Mouse (Mus musculus) adrenal gland, postnatal 25 days (tissue): ENCODE data around the gene Phrf1. TPM values are rescaled to one million over a fixed set of nuclear protein-coding genes. Genes with fewer than 3 reads are reported as not detected.
A peak's percentile ranks its signal among the peaks of the same experiment; 100 is the strongest.

Source experiments
- DNase-seq: peaks from one replicate; pipeline ENCODE4 v3.0.0; 2021; ENCODE audit warnings: mixed read lengths
- total RNA-seq: library from RNA; stranded (reverse); gene quantifications from 2 replicates; pipeline ENCODE4 v1.2.3, GENCODE M21; 2021

Phrf1 gene
- total RNA-seq, 1 experiment from 2014 or later, result 83.9 TPM

- no peak for DNase-seq
Observed at GRCm38 (mm10) chr7:141261480-141261879, 32.9 kb downstream of the Phrf1 start.

- DNase-seq, result no peak
Observed at GRCm38 (mm10) chr7:141263640-141264039, 35.1 kb downstream of the Phrf1 start.

GRCm38 (mm10) chr7:141264041-141264700 lies 35.6 kb downstream of the Phrf1 start:
- no peak for DNase-seq

GRCm38 (mm10) chr7:141264761-141265410 lies 36.3 kb downstream of the Phrf1 start:
- DNase-seq, result peak; percentile 53

GRCm38 (mm10) chr7:141265411-141265738 lies 36.8 kb downstream of the Phrf1 start:
- no peak for DNase-seq

GRCm38 (mm10) chr7:141265739-141266561 lies 37.4 kb downstream of the Phrf1 start, which contains the start of gene Irf7:
Irf7 (minus strand) TSS chr7:141266481.
- DNase-seq, result peak; percentile 69

- DNase-seq, result no peak
Observed at GRCm38 (mm10) chr7:141268466-141269272, 40.1 kb downstream of the Phrf1 start.

- DNase-seq, result no peak
Observed at GRCm38 (mm10) chr7:141269273-141269545, 40.6 kb downstream of the Phrf1 start.

GRCm38 (mm10) chr7:141270631-141271030 lies 42.0 kb downstream of the Phrf1 start:
- DNase-seq, result no peak

- DNase-seq, result no peak
Observed at GRCm38 (mm10) chr7:141275356-141275755, 46.8 kb downstream of the Phrf1 start.

GRCm38 (mm10) chr7:141276546-141276945 lies 48.0 kb downstream of the Phrf1 start, which contains the start of gene Cdhr5:
Cdhr5 (minus strand) TSS chr7:141276786.
- no peak for DNase-seq

- DNase-seq, result no peak
Observed at GRCm38 (mm10) chr7:141277701-141278678, 49.4 kb downstream of the Phrf1 start.

- peak; percentile 23 for DNase-seq
Observed at GRCm38 (mm10) chr7:141278766-141279590, 50.4 kb downstream of the Phrf1 start, which contains the start of gene Sct. Sct (minus strand) TSS chr7:141279133.

GRCm38 (mm10) chr7:141281442-141281841 lies 52.9 kb downstream of the Phrf1 start:
- DNase-seq, result no peak

GRCm38 (mm10) chr7:141282756-141283155 lies 54.2 kb downstream of the Phrf1 start:
- no peak for DNase-seq

GRCm38 (mm10) chr7:141288042-141288441 lies 59.5 kb downstream of the Phrf1 start:
- no peak for DNase-seq

- DNase-seq, result no peak
Observed at GRCm38 (mm10) chr7:141291921-141292582, 63.5 kb downstream of the Phrf1 start, which contains the start of gene Drd4. Drd4 (plus strand) TSS chr7:141292006.

- no peak for DNase-seq
Observed at GRCm38 (mm10) chr7:141292583-141293388, 64.2 kb downstream of the Phrf1 start.
